Mouse (Mus musculus) testis, adult 2 months (tissue): ENCODE measurements around the gene Tbc1d10a. TPM values are rescaled to one million over a fixed set of nuclear protein-coding genes. Genes with fewer than 3 reads are reported as not detected.

Experiments used
- H3K27ac ChIP-seq: fragments of 200-500 bp; 2 replicates; pipeline ENCODE4 v1.5.1; 2012; ENCODE audit warnings: low read depth, low read length; ENCODE audit not compliant: control insufficient read depth, insufficient read depth
- H3K27me3 ChIP-seq: fragments of 200-500 bp; 2 replicates; pipeline ENCODE4 v1.6.1; 2012; ENCODE audit warnings: mild to moderate bottlenecking, low read length, moderate library complexity; ENCODE audit not compliant: control insufficient read depth, insufficient read depth
- H3K36me3 ChIP-seq: fragments of 200-500 bp; 2 replicates; pipeline ENCODE4 v1.6.1; 2012; ENCODE audit warnings: mild to moderate bottlenecking, low read length; ENCODE audit not compliant: control insufficient read depth, insufficient read depth
- H3K4me1 ChIP-seq: fragments of 200-500 bp; 2 replicates; pipeline ENCODE4 v1.6.1; 2012; ENCODE audit warnings: low read length; ENCODE audit not compliant: control insufficient read depth, insufficient read depth
- H3K4me3 ChIP-seq: fragments of 200-500 bp; 2 replicates; pipeline ENCODE4 v1.5.1; 2012; ENCODE audit warnings: low read depth, mild to moderate bottlenecking, low read length, moderate library complexity, mixed read lengths; ENCODE audit not compliant: control insufficient read depth
- CTCF ChIP-seq: fragments of 200-500 bp; IDR thresholded peaks from 2 replicates; pipeline ENCODE4 v1.5.1; 2012; ENCODE audit warnings: low read depth, mild to moderate bottlenecking, inconsistent platforms, low read length, moderate library complexity; ENCODE audit not compliant: control insufficient read depth, insufficient read depth, insufficient replicate concordance
- POLR2A ChIP-seq: fragments of 200-500 bp; IDR thresholded peaks from 2 replicates; pipeline ENCODE4 v1.6.1; 2012; ENCODE audit warnings: low read depth, mild to moderate bottlenecking, inconsistent platforms, low read length, moderate library complexity; ENCODE audit not compliant: control insufficient read depth
- polyA plus RNA-seq: library from polyadenylated mRNA; depleted of rRNA; stranded (reverse); fragments of >200 nt; gene quantifications from 2 replicates; pipeline ENCODE4 v1.2.3, GENCODE M21; 2012

The Tbc1d10a gene
- polyA plus RNA-seq, 1 experiment: 40.6 TPM

- TF ChIP-seq CTCF (no peak), POLR2A (peak; percentile 14; the same call in 1 of the 2 replicates)
- no peak overlapping the region for H3K4me3 ChIP-seq
- H3K36me3 ChIP-seq: no peaks in the 10 kb centered on the region; the same call in 1 of the 2 replicates
- H3K27ac ChIP-seq: peak overlapping the region; percentile 22; the same call in 1 of the 2 replicates
- no peaks in the 10 kb centered on the region for H3K27me3 ChIP-seq
- H3K4me1 ChIP-seq: peaks cover 20% of the 10 kb centered on the region
Observed at GRCm38 (mm10) chr11:4216248-4217000, 29.8 kb downstream of the Tbc1d10a start.

- peak within 1 kb of the TSS; percentile 52; the same call in 1 of the 2 replicates for H3K27ac ChIP-seq
- H3K4me3 ChIP-seq: peak within 1 kb of the TSS; percentile 83
- no peaks in the 10 kb centered on the region; the same call in 1 of the 2 replicates for H3K36me3 ChIP-seq
- peak; percentile 25; the same call in 1 of the 2 replicates for TF ChIP-seq POLR2A
- no peak for TF ChIP-seq CTCF
- peaks cover 20% of the 10 kb centered on the region for H3K4me1 ChIP-seq
- H3K27me3 ChIP-seq: no peaks in the 10 kb centered on the region
Observed at GRCm38 (mm10) chr11:4217914-4218629, 31.5 kb downstream of the Tbc1d10a start, which contains the start of gene Castor1. TSS of gene Castor1 (plus strand) at chr11:4218225.

GRCm38 (mm10) chr11:4218637-4219036 lies 32.0 kb downstream of the Tbc1d10a start:
- Histone ChIP-seq H3K4me1 (peaks cover 18% of the 10 kb centered on the region), H3K4me3 (peak overlapping the region; percentile 83), H3K27ac (peak overlapping the region; percentile 8; the same call in 1 of the 2 replicates), H3K27me3 (no peaks in the 10 kb centered on the region), H3K36me3 (no peaks in the 10 kb centered on the region)
- TF ChIP-seq CTCF (no peak), POLR2A (no peak)

- no peak overlapping the region for H3K4me3 ChIP-seq
Observed at GRCm38 (mm10) chr11:4219317-4219751, 32.7 kb downstream of the Tbc1d10a start.

GRCm38 (mm10) chr11:4219908-4220307 lies 33.3 kb downstream of the Tbc1d10a start:
- Histone ChIP-seq H3K27me3 (no peaks in the 10 kb centered on the region), H3K4me1 (peaks cover 18% of the 10 kb centered on the region), H3K27ac (no peak overlapping the region), H3K4me3 (no peak overlapping the region), H3K36me3 (no peaks in the 10 kb centered on the region)
- TF ChIP-seq POLR2A (no peak), CTCF (no peak)

More at GRCm38 (mm10) chr11:4219317-4219751, 32.7 kb downstream of the Tbc1d10a start:
- H3K27ac ChIP-seq: no peak overlapping the region
- no peaks in the 10 kb centered on the region for H3K36me3 ChIP-seq
- H3K27me3 ChIP-seq: no peaks in the 10 kb centered on the region
- H3K4me1 ChIP-seq: peaks cover 18% of the 10 kb centered on the region
- TF ChIP-seq POLR2A (no peak), CTCF (peak; percentile 27; the same call in 1 of the 2 replicates)

- H3K4me1 ChIP-seq: peaks cover 18% of the 10 kb centered on the region
- no peak for TF ChIP-seq POLR2A
- peak; percentile 92 for TF ChIP-seq CTCF
Observed at GRCm38 (mm10) chr11:4220443-4221400, 34.1 kb downstream of the Tbc1d10a start.

More at GRCm38 (mm10) chr11:4220443-4221400, 34.1 kb downstream of the Tbc1d10a start:
- Histone ChIP-seq H3K27me3 (no peaks in the 10 kb centered on the region), H3K4me3 (peak overlapping the region; percentile 12; the same call in 1 of the 2 replicates), H3K27ac (no peak overlapping the region), H3K36me3 (no peaks in the 10 kb centered on the region)
